Mouse (Mus musculus) ES-E14 (cell line): ENCODE results near the gene Mesp2.

Experiments
- MAFK ChIP-seq: IDR thresholded peaks from 2 replicates; pipeline ENCODE4 v1.6.1; 2014; ENCODE audit warnings: mild to moderate bottlenecking, low read depth, low read length, inconsistent platforms; ENCODE audit not compliant: insufficient read depth
- ZC3H11A ChIP-seq: IDR thresholded peaks from 2 replicates; pipeline ENCODE4 v1.6.1; 2012; ENCODE audit warnings: low read depth, mild to moderate bottlenecking, inconsistent platforms, low read length, borderline replicate concordance
- ZNF384 ChIP-seq: IDR thresholded peaks from 2 replicates; pipeline ENCODE4 v1.6.1; 2012; ENCODE audit warnings: low read depth, low read length, inconsistent platforms

- TF ChIP-seq ZC3H11A (no peak), ZNF384 (no peak), MAFK (no peak)
Observed at GRCm38 (mm10) chr7:79801391-79801790, 9.1 kb upstream of the Mesp2 start.
